Mouse (Mus musculus) adrenal gland, adult (tissue): Measurements from ENCODE around the gene Rfpl4b.
"Not testable (repeated sequence)": the region's sequence is repeated elsewhere in the genome, so short reads cannot be mapped to it uniquely, and the experiment has no call there.

ENCODE experiments used
- DNase-seq, 2 experiments: peaks; one replicate each; pipeline ENCODE4 v3.0.0; 2022 to 2023; ENCODE audit warnings: low spot score in 1 of 2; ENCODE audit not compliant: inconsistent age in 2 of 2

Rfpl4b gene

DNA sequence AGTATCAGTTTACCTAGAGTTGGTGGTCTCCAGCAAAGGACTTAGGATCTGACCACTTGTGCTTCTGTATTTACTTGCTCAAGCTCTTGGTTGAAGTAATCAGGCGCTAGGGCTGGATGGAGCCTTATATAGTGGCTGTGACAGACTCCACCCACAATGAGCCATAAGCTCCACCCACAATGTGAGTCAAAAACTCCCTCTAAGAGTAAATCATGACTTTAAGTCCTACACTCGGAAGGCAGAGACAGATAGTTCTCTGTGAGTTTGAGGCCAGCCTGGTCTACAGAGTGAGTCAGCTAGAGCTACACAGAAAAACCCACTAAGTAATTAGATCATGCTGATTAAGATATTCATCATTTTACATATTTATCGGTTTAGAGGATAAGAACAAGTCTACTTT lies at the start of gene Rfpl4b:
Rfpl4b (minus strand) TSS at position 101 of the 400 bp plus-strand sequence.
- no peak for DNase-seq

DNA sequence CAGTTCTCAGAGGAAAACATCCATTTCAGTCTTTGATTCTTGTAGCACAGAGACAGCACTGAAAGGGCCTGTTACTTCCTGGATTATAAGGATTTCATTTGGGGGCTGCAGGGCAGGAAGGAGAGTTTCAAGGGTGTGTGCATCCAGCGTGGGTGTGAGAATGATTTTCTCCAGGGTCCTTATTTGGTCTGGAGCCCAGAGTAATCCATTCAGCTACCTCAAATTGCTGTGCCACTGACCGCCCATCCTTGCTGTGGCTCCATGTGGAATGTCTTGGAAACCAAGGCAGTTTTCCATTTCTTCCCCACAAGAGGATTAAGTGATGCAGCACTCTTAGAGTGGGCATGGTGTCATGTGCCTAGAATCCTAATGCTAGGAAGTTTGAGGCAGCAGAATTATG lies 33.6 kb upstream of the Rfpl4b start:
- DNase-seq, result no peak

DNA sequence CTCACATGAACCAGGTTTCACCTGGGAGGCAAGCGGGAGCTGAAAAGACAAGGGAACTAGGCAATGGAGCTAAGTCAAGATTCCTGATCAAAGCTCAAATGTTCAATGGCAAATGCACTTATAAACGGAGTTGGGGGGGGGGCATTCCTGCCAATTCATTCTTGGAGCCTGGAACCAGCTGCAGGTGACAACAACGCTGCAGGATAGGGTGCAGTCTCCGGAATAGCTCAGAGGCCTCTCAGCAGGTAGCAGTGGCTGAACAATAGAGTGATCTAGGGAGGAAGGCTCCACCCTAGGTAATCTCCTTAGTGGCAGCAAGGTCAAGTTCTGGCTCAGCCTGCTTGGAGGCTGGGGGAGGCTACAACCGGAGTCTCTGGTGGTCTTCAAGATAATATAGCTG lies 28.4 kb upstream of the Rfpl4b start:
- DNase-seq, result not testable (repeated sequence)

DNA sequence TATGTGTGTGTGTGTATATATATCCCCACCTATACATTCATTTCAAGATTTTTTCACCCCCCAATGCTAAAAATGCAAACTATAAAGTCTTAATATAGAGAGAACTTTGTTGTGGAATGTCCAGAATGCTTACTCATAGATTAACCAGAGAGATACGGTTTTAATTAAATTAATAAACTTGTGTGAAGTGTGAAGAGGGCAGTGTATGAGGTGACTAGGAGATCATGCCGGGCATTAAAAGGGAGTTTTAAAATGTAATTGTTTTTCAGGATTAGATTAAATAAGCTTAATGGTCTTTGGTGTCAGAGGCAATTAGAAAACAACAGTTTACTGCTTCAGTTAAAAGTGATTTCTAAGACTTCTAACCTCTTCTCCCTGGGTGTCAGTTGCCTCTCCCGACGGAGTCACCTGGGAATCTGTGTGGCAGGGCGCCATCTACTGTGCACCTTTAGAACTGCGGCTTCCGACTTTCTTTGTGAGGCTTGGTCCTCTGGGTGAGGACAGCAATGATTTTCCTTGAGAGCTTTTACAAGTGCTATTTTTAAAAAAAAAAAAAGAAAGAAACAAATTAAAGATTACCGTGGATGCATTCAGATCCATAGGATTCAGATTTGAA lies 27.4 kb upstream of the Rfpl4b start:
- peak; percentile 38 to 83 for DNase-seq

DNA sequence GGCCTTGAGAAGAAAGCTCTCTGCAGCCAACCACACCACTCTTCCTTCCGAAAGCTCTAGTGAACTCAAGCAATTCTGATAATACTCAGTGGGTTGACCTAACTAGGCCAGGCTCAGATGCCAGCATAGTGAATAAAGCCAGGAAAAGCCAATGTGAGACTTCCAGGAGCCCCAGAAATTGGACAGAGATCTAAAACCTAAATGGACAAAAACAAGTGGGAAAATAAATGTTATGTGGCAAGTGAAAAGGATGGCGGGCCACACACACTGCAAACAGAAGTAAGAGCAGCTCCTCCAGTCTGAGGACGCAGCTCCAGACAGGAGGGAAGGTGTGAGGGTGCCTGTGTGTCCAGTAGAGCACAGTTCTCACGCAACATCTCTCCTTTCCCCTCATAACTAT lies 26.7 kb upstream of the Rfpl4b start:
- DNase-seq, result no peak

DNA sequence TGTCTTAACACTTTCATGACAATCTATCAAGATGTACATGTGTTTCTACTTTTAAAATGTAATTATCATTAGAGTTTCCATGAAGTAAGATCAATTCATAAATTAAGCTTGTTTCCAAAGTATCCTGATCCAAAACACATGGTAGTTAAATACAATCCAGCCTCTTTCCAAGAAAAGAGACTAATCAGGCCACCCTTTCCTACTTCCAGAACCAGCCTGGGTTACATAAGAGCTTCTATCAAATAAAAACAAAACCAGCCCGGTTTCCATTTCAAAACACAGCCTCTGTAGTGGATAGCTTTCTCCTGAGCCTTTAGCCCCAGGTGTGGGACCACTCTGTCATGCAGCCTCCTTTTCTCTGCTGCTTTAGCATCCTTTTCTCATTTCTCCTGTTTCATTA lies 2.2 kb upstream of the Rfpl4b start:
- no peak for DNase-seq

DNA sequence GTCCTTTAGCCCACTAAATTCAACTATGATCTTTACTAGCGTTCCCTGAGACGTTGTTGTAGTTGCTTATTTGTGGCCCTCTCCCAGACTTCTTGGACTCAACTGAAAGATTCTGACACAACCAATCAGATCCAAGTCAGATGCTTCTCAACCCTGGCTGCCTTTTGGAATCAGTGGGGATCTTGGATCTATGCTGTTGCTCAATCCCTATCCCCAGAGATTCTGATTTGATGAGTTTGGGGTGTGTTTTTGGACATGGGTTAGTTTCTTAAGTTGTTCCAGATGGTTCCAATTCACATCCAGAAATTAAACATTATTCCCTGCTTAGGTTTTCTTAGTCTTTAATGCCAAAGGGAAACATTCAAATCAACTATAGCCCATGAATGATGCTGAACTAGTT lies 15.5 kb downstream of the Rfpl4b start:
- no peak for DNase-seq

DNA sequence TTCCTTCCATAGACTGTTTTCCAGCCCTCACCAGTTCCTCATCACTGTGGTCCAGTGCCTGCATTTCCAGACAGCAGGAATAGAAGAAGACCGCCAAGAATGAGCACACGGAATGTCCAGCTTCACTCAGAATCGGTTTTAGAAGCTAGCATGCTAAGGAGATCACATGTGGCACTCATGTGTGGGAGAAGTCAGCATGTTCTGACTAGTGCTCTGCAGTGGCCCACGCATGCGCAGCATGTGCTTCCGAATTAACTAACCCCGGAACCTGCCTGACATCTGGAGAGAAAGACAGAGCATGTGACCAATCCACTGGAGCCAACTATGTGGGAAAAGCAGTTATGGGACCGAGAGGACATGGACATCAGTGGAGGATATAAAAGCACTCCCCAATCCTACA lies 17.5 kb downstream of the Rfpl4b start:
- DNase-seq, result no peak

DNA sequence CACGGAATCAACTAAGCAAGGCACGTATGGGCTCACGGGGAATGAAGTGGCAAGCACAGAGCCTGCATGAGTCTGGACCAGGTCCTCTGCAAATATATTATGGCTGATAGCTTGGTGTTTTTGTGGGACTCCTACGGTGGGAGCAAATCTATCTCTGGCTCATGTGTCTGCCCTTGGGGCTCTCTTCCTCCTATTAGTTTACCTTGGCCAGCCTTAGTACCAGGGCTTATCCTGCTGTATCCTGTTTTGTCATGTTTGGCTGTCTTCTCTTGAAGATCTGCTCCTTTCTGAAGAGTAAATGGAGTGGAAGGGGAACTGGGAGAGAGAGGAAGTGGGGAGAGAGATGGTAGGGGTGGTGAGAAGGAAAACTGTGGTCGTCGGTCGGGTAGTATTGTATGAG lies 18.3 kb downstream of the Rfpl4b start:
- DNase-seq, result no peak

DNA sequence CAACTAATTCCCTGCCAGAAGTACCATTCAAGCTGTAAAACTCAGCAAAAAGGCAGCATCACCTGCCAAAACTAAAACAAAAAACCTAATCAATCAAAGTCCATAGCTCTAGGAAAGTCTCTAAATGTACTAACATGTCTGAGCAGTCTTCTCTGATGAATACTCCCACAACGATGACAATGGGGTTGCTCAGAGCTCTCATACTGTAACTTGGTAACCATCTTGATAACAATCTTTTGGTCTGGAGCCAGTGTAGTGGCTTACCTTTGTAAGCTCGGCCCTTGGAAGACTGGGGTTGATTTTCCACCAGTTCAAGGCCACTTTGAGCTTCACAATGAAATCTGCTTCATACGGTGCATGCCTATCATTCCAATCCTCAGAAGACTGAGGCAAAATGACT lies 33.0 kb downstream of the Rfpl4b start:
- peak in 1 of 2 experiments; percentile 12 for DNase-seq
